Mouse (Mus musculus) midbrain, embryonic 12.5 days (tissue): ENCODE measurements around the gene Dydc1. TPM values are rescaled to one million over a fixed set of nuclear protein-coding genes. Genes with fewer than 3 reads are reported as not detected.
"Not testable (repeated sequence)": the region's sequence is repeated elsewhere in the genome, so short reads cannot be mapped to it uniquely, and the experiment has no call there.

Experiments
- ATAC-seq: fragments of 200-750 bp; cut with Nextera tagmentation; 2 replicates; pipeline ENCODE4 v1.8.0; 2017; ENCODE audit warnings: low read depth, moderate TSS enrichment, moderate library complexity; ENCODE audit not compliant: low FRiP score
- H3K27ac ChIP-seq: fragments of 300-500 bp; sonication (generic); replicated peaks from 2 replicates; pipeline ENCODE4 v1.5.1; 2016; ENCODE audit warnings: mild to moderate bottlenecking
- H3K27me3 ChIP-seq: fragments of 300-500 bp; sonication (generic); 2 replicates; pipeline ENCODE4 v1.6.1; 2016; ENCODE audit warnings: mild to moderate bottlenecking
- H3K36me3 ChIP-seq: fragments of 300-500 bp; sonication (generic); 2 replicates; pipeline ENCODE4 v1.6.1; 2016
- H3K4me1 ChIP-seq: fragments of 300-500 bp; sonication (generic); 2 replicates; pipeline ENCODE4 v1.6.1; 2016
- H3K4me2 ChIP-seq: fragments of 300-500 bp; sonication (generic); replicated peaks from 2 replicates; pipeline ENCODE4 v1.6.1; 2016; ENCODE audit warnings: mild to moderate bottlenecking, moderate library complexity
- H3K4me3 ChIP-seq: fragments of 300-500 bp; sonication (generic); 2 replicates; pipeline ENCODE4 v1.5.1; 2016; ENCODE audit warnings: mild to moderate bottlenecking
- H3K9ac ChIP-seq: fragments of 300-500 bp; sonication (generic); replicated peaks from 2 replicates; pipeline ENCODE4 v1.6.1; 2016; ENCODE audit warnings: mild to moderate bottlenecking, moderate library complexity
- H3K9me3 ChIP-seq: fragments of 300-500 bp; sonication (generic); 2 replicates; pipeline ENCODE4 v1.6.1; 2016; ENCODE audit warnings: mild to moderate bottlenecking
- WGBS: fragments of 180-500 bp; shearing (Covaris S2); methylation state at CpG from one replicate; pipeline ENCODE4 v1.1.7; 2016; 5-methylcytosine and 5-hydroxymethylcytosine counted together
- polyA plus RNA-seq: library from polyadenylated mRNA; unstranded; fragments of >200 nt; fragmentation: Nextera tagmentation; extraction: Ambion mirVana; gene quantifications from 2 replicates; pipeline ENCODE4 v1.2.1, GENCODE M21; 2016

The Dydc1 gene
- polyA plus RNA-seq = not detected in 2 replicates

GRCm38 (mm10) chr14:41072229-41072943 is at the start of gene Dydc1:
Dydc1 (plus strand) TSS chr14:41072911.
- Histone ChIP-seq H3K27ac (no peak within 1 kb of the TSS), H3K4me3 (peak within 1 kb of the TSS; percentile 45), H3K36me3 (no peaks in the 10 kb centered on the region), H3K9me3 (no peaks in the 10 kb centered on the region), H3K27me3 (no peaks in the 10 kb centered on the region), H3K4me1 (peaks cover 6% of the 10 kb centered on the region), H3K9ac (peak within 1 kb of the TSS; percentile 43; the same call in 1 of the 2 replicates), H3K4me2 (peak within 1 kb of the TSS; percentile 79)
- ATAC-seq = peak; percentile 95
- 14% methylated on average over 23 of the region's 23 CpGs for WGBS

- WGBS = 80% methylated on average over 2 of the region's 2 CpGs
- H3K4me2 ChIP-seq = no peak overlapping the region
- H3K27ac ChIP-seq = no peak overlapping the region
- H3K4me3 ChIP-seq = no peak overlapping the region
- H3K9me3 ChIP-seq = no peaks in the 10 kb centered on the region
- no peaks in the 10 kb centered on the region for H3K27me3 ChIP-seq
- no peak overlapping the region for H3K9ac ChIP-seq
- no peaks in the 10 kb centered on the region for H3K4me1 ChIP-seq
- no peaks in the 10 kb centered on the region for H3K36me3 ChIP-seq
- no peak for ATAC-seq
Measured at GRCm38 (mm10) chr14:41025087-41025486, 47.6 kb upstream of the Dydc1 start.

- Histone ChIP-seq H3K4me1 (no peaks in the 10 kb centered on the region), H3K27me3 (no peaks in the 10 kb centered on the region), H3K27ac (no peak overlapping the region), H3K4me3 (no peak overlapping the region), H3K9me3 (no peaks in the 10 kb centered on the region), H3K4me2 (no peak overlapping the region), H3K9ac (no peak overlapping the region), H3K36me3 (no peaks in the 10 kb centered on the region)
- 84% methylated on average over 7 of the region's 7 CpGs for WGBS
- no peak for ATAC-seq
Measured at GRCm38 (mm10) chr14:41025594-41026284, 47.0 kb upstream of the Dydc1 start.

GRCm38 (mm10) chr14:41029303-41029702 is 43.4 kb upstream of the Dydc1 start:
- Histone ChIP-seq H3K9me3 (no peaks in the 10 kb centered on the region), H3K27ac (no peak overlapping the region), H3K4me3 (no peak overlapping the region), H3K4me1 (no peaks in the 10 kb centered on the region), H3K9ac (no peak overlapping the region), H3K27me3 (no peaks in the 10 kb centered on the region), H3K4me2 (no peak overlapping the region), H3K36me3 (no peaks in the 10 kb centered on the region)
- WGBS = 74% methylated on average over 4 of the region's 4 CpGs
- no peak for ATAC-seq

- Histone ChIP-seq H3K4me1 (no peaks in the 10 kb centered on the region), H3K4me3 (no peak overlapping the region), H3K36me3 (no peaks in the 10 kb centered on the region), H3K9me3 (no peaks in the 10 kb centered on the region), H3K4me2 (no peak overlapping the region), H3K27ac (no peak overlapping the region), H3K27me3 (no peaks in the 10 kb centered on the region), H3K9ac (no peak overlapping the region)
- no peak for ATAC-seq
- WGBS = 92% methylated on average over 6 of the region's 6 CpGs
Measured at GRCm38 (mm10) chr14:41030989-41031513, 41.7 kb upstream of the Dydc1 start.

- H3K4me1 ChIP-seq = no peaks in the 10 kb centered on the region
- H3K9me3 ChIP-seq = no peaks in the 10 kb centered on the region
- no peak overlapping the region for H3K27ac ChIP-seq
- no peaks in the 10 kb centered on the region for H3K36me3 ChIP-seq
- peak; percentile 44; the same call in 1 of the 2 replicates for ATAC-seq
- WGBS = 60% methylated on average over 13 of the region's 13 CpGs
- no peak overlapping the region for H3K4me2 ChIP-seq
- H3K9ac ChIP-seq = 0 out of 2 replicates have a peak overlapping the region, but pooled peaks have one; percentile 6
- no peaks in the 10 kb centered on the region for H3K27me3 ChIP-seq
- H3K4me3 ChIP-seq = no peak overlapping the region
Measured at GRCm38 (mm10) chr14:41033135-41034110, 39.3 kb upstream of the Dydc1 start.

- H3K36me3 ChIP-seq = no peaks in the 10 kb centered on the region
- no peaks in the 10 kb centered on the region for H3K4me1 ChIP-seq
- 34% methylated on average over 6 of the region's 6 CpGs for WGBS
- no peak overlapping the region for H3K9ac ChIP-seq
- ATAC-seq = peak; percentile 55
- H3K27me3 ChIP-seq = no peaks in the 10 kb centered on the region
- no peak overlapping the region for H3K4me3 ChIP-seq
- no peak overlapping the region for H3K27ac ChIP-seq
- no peaks in the 10 kb centered on the region for H3K9me3 ChIP-seq
- no peak overlapping the region for H3K4me2 ChIP-seq
Measured at GRCm38 (mm10) chr14:41035146-41035798, 37.4 kb upstream of the Dydc1 start.

GRCm38 (mm10) chr14:41047402-41047801 is 25.3 kb upstream of the Dydc1 start:
- no peaks in the 10 kb centered on the region for H3K9me3 ChIP-seq
- no peaks in the 10 kb centered on the region for H3K4me1 ChIP-seq
- no peak overlapping the region for H3K4me2 ChIP-seq
- no peak overlapping the region for H3K9ac ChIP-seq
- no peaks in the 10 kb centered on the region for H3K27me3 ChIP-seq
- 69% methylated on average over 2 of the region's 2 CpGs for WGBS
- no peak overlapping the region for H3K27ac ChIP-seq
- no peak for ATAC-seq
- H3K36me3 ChIP-seq = no peaks in the 10 kb centered on the region
- no peak overlapping the region for H3K4me3 ChIP-seq

- no peak overlapping the region for H3K4me2 ChIP-seq
- no peaks in the 10 kb centered on the region for H3K4me1 ChIP-seq
- no peak overlapping the region for H3K27ac ChIP-seq
- H3K9ac ChIP-seq = no peak overlapping the region
- 79% methylated on average over 6 of the region's 6 CpGs for WGBS
- no peaks in the 10 kb centered on the region for H3K36me3 ChIP-seq
- 0 out of 2 replicates have a peak, but pooled peaks cover 4% of the 10 kb centered on the region for H3K9me3 ChIP-seq
- no peak overlapping the region for H3K4me3 ChIP-seq
- H3K27me3 ChIP-seq = no peaks in the 10 kb centered on the region
- no peak for ATAC-seq
Measured at GRCm38 (mm10) chr14:41050471-41050870, 22.2 kb upstream of the Dydc1 start.

GRCm38 (mm10) chr14:41052481-41052880 is 20.2 kb upstream of the Dydc1 start:
- no peak for ATAC-seq
- H3K27me3 ChIP-seq = no peaks in the 10 kb centered on the region
- no peaks in the 10 kb centered on the region for H3K4me1 ChIP-seq
- no peak overlapping the region for H3K27ac ChIP-seq
- H3K4me3 ChIP-seq = no peak overlapping the region
- no peaks in the 10 kb centered on the region for H3K36me3 ChIP-seq
- no peak overlapping the region for H3K9ac ChIP-seq
- H3K9me3 ChIP-seq = 0 out of 2 replicates have a peak, but pooled peaks cover 4% of the 10 kb centered on the region
- no peak overlapping the region for H3K4me2 ChIP-seq
- 81% methylated on average over 5 of the region's 5 CpGs for WGBS

GRCm38 (mm10) chr14:41053190-41053589 is 19.5 kb upstream of the Dydc1 start:
- not testable (repeated sequence) for H3K36me3 ChIP-seq, H3K4me2 ChIP-seq, H3K27ac ChIP-seq, H3K4me1 ChIP-seq, H3K9ac ChIP-seq, H3K27me3 ChIP-seq, ATAC-seq, H3K9me3 ChIP-seq, H3K4me3 ChIP-seq
- WGBS = 73% methylated on average over 3 of the region's 4 CpGs
